Mouse (Mus musculus) neural tube, embryonic 15.5 days (tissue): ENCODE measurements around the gene Oxgr1. TPM values are rescaled to one million over a fixed set of nuclear protein-coding genes. Genes with fewer than 3 reads are reported as not detected.

Experiments
- ATAC-seq: fragments of 200-750 bp; cut with Nextera tagmentation; 2 replicates; pipeline ENCODE4 v1.8.0; 2017; ENCODE audit warnings: mild to moderate bottlenecking, moderate TSS enrichment, moderate library complexity; ENCODE audit not compliant: low FRiP score
- H3K27ac ChIP-seq: fragments of 300-500 bp; sonication (generic); replicated peaks from 2 replicates; pipeline ENCODE4 v1.5.1; 2015; ENCODE audit warnings: mild to moderate bottlenecking, inconsistent platforms
- H3K27me3 ChIP-seq: fragments of 300-500 bp; sonication (generic); replicated peaks from 2 replicates; pipeline ENCODE4 v1.6.1; 2015; ENCODE audit warnings: inconsistent platforms
- H3K36me3 ChIP-seq: fragments of 300-500 bp; sonication (generic); 2 replicates; pipeline ENCODE4 v1.6.1; 2015; ENCODE audit warnings: inconsistent platforms
- H3K4me1 ChIP-seq: fragments of 300-500 bp; sonication (generic); 2 replicates; pipeline ENCODE4 v1.6.1; 2015; ENCODE audit warnings: inconsistent platforms
- H3K4me2 ChIP-seq: fragments of 300-500 bp; sonication (generic); 2 replicates; pipeline ENCODE4 v1.6.1; 2015; ENCODE audit warnings: inconsistent platforms, mild to moderate bottlenecking, moderate library complexity
- H3K4me3 ChIP-seq: fragments of 300-500 bp; sonication (generic); replicated peaks from 2 replicates; pipeline ENCODE4 v1.5.1; 2015; ENCODE audit warnings: mild to moderate bottlenecking, inconsistent platforms
- H3K9ac ChIP-seq: fragments of 300-500 bp; sonication (generic); replicated peaks from 2 replicates; pipeline ENCODE4 v1.6.1; 2015; ENCODE audit warnings: mild to moderate bottlenecking, inconsistent platforms
- H3K9me3 ChIP-seq: fragments of 300-500 bp; sonication (generic); replicated peaks from 2 replicates; pipeline ENCODE4 v1.6.1; 2016; ENCODE audit warnings: inconsistent platforms
- WGBS: fragments of 180-500 bp; shearing (Covaris S2); methylation state at CpG from one replicate; pipeline ENCODE4 v1.1.7; 2015; ENCODE audit warnings: mixed read lengths; 5-methylcytosine and 5-hydroxymethylcytosine counted together
- polyA plus RNA-seq: library from polyadenylated mRNA; unstranded; fragments of >200 nt; fragmentation: Nextera tagmentation; extraction: Ambion mirVana; gene quantifications from 2 replicates; pipeline ENCODE4 v1.2.1, GENCODE M21; 2015

The Oxgr1 gene
- polyA plus RNA-seq = not detected in 2 replicates

GRCm38 (mm10) chr14:120042187-120042820 lies at the start of gene Oxgr1:
Gene Oxgr1 (minus strand): TSS chr14:120042435.
- Histone ChIP-seq H3K27ac (no peak within 1 kb of the TSS), H3K4me2 (no peak within 1 kb of the TSS), H3K9ac (no peak within 1 kb of the TSS), H3K36me3 (no peaks in the 10 kb centered on the region), H3K9me3 (no peaks in the 10 kb centered on the region), H3K27me3 (no peaks in the 10 kb centered on the region), H3K4me1 (no peaks in the 10 kb centered on the region), H3K4me3 (no peak within 1 kb of the TSS)
- ATAC-seq = no peak
- WGBS = 92% methylated on average over 17 of the region's 17 CpGs

DNA sequence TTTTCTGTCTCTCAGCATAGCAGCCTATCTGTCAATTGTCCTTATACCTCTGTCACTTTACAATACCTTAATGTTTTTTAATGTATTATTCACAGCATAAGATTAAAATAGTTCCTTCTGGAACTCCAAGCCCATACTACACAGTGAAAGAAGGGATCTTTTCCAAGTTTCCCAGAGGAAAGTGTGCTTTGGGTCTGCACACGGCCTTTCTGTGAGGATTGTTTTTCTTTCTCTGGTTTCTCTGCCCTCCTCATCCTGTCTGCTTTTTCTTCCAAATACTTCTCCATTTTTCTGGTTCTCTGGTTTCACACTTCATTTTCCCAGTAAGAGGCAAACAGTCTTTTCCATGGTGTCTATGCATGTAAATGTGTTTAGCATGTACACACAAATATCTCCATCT lies 48.2 kb upstream of the Oxgr1 start:
- Histone ChIP-seq H3K9me3 (no peaks in the 10 kb centered on the region), H3K27me3 (no peaks in the 10 kb centered on the region), H3K4me3 (no peak overlapping the region), H3K9ac (no peak overlapping the region), H3K27ac (no peak overlapping the region), H3K4me1 (no peaks in the 10 kb centered on the region), H3K4me2 (no peak overlapping the region), H3K36me3 (no peaks in the 10 kb centered on the region)
- ATAC-seq = no peak
- WGBS = 63% methylated on average over 1 of the region's 1 CpGs

DNA sequence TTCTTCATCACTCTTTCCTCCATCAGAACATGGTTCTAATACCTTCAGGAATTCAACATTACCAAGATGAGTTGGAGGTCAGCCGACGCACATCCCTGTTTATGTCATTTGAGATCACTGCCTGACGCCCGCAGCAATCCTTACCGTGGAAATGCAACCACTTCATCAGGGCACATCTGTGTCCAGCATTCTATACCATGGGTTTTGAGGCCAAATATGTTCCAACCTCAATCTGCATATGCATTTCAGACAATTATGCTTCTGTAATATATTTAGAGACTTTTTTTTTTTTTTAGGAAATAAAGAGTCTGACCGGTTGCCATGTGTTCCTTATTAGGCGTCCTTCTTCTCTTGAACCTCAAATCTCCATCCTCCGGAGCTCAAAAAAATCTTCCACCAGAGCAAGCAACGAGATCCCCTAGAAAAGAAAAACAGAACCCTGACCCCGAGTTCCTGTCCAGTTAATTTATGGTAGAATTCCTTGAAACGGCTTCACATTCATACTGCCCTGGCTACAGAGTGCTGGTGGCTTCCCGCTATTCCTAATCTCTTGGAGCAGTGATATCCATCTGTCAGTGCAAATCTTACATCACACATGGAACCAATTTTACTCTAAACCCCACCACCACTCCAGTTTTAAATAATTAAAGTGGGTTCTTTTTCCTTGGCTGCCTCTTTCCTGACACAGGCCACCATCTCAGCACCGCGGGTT lies 47.6 kb upstream of the Oxgr1 start:
- no peak for ATAC-seq
- Histone ChIP-seq H3K4me1 (no peaks in the 10 kb centered on the region), H3K9ac (no peak overlapping the region), H3K4me3 (no peak overlapping the region), H3K36me3 (no peaks in the 10 kb centered on the region), H3K27ac (no peak overlapping the region), H3K27me3 (no peaks in the 10 kb centered on the region), H3K9me3 (no peaks in the 10 kb centered on the region), H3K4me2 (no peak overlapping the region)
- 76% methylated on average over 14 of the region's 14 CpGs for WGBS

GRCm38 (mm10) chr14:120089006-120089648 lies 46.9 kb upstream of the Oxgr1 start:
- Histone ChIP-seq H3K4me3 (no peak overlapping the region), H3K9ac (no peak overlapping the region), H3K27ac (no peak overlapping the region), H3K4me2 (no peak overlapping the region), H3K36me3 (no peaks in the 10 kb centered on the region), H3K4me1 (no peaks in the 10 kb centered on the region), H3K27me3 (no peaks in the 10 kb centered on the region), H3K9me3 (no peaks in the 10 kb centered on the region)
- WGBS = 80% methylated on average over 7 of the region's 7 CpGs
- no peak for ATAC-seq

DNA sequence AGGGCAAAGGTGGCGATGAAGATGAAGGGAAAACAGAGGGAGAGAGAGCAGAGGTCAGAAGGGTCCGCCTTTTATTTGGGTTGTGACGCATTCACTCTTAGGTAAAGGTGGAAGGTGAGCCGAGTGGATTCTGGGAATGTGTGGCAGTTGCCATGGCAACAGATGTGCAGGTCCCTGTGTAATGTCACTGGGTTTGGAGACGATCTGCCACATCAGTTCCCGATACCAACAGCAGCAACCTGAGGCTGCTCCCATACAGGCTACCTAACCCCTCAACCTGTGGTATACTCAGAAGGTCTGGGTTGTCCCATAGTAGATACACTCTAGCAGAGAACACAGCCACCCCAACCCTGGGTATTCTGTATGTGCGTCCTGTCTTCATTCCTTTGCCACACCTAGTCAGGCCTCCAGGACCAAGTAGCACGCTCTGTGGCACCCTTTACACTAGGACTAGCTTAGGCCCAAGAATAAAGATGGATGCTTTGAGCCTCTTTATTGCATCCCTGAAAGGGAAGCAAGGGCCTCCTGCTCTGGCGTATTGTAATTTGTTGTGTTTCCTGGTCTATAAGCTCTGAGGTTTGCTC lies 41.9 kb upstream of the Oxgr1 start:
- H3K27me3 ChIP-seq = no peaks in the 10 kb centered on the region
- no peak overlapping the region for H3K9ac ChIP-seq
- 81% methylated on average over 9 of the region's 9 CpGs for WGBS
- no peak overlapping the region for H3K27ac ChIP-seq
- no peak overlapping the region for H3K4me3 ChIP-seq
- no peak overlapping the region for H3K4me2 ChIP-seq
- no peaks in the 10 kb centered on the region for H3K9me3 ChIP-seq
- no peak for ATAC-seq
- H3K4me1 ChIP-seq = no peaks in the 10 kb centered on the region
- no peaks in the 10 kb centered on the region for H3K36me3 ChIP-seq

GRCm38 (mm10) chr14:120076192-120076591 lies 34.0 kb upstream of the Oxgr1 start:
- Histone ChIP-seq H3K9me3 (no peaks in the 10 kb centered on the region), H3K27ac (no peak overlapping the region), H3K4me1 (no peaks in the 10 kb centered on the region), H3K9ac (no peak overlapping the region), H3K27me3 (no peaks in the 10 kb centered on the region), H3K4me2 (no peak overlapping the region), H3K36me3 (no peaks in the 10 kb centered on the region), H3K4me3 (no peak overlapping the region)
- ATAC-seq = no peak
- WGBS = 73% methylated on average over 2 of the region's 2 CpGs

- Histone ChIP-seq H3K9me3 (no peaks in the 10 kb centered on the region), H3K27me3 (no peaks in the 10 kb centered on the region), H3K27ac (no peak overlapping the region), H3K4me3 (no peak overlapping the region), H3K36me3 (no peaks in the 10 kb centered on the region), H3K9ac (no peak overlapping the region), H3K4me1 (no peaks in the 10 kb centered on the region), H3K4me2 (no peak overlapping the region)
- ATAC-seq = no peak
- WGBS = 83% methylated on average over 5 of the region's 5 CpGs
Observed at GRCm38 (mm10) chr14:120075746-120076145, 33.5 kb upstream of the Oxgr1 start.

DNA sequence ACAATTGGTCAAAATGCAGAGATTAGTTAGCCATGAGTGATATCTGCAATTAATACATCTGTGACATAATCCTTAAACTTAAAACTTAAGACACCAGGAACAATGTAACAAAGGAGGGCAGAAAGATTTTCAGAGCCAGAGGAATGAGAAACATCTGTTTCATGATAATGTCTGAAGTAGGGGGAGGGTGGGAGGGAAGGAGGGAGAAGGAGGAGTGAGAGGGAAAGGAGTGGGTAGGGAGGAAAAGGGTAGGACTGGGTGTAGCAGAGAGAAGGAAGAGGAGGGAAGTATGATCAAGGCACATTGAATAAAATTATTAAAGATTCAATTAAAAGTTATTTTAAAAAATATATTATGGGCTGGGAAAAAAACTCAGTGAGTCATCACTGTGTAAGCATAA lies 32.0 kb upstream of the Oxgr1 start:
- Histone ChIP-seq H3K27me3 (no peaks in the 10 kb centered on the region), H3K36me3 (no peaks in the 10 kb centered on the region), H3K27ac (no peak overlapping the region), H3K9me3 (no peaks in the 10 kb centered on the region), H3K4me1 (no peaks in the 10 kb centered on the region), H3K4me2 (no peak overlapping the region), H3K9ac (no peak overlapping the region), H3K4me3 (no peak overlapping the region)
- ATAC-seq = no peak

GRCm38 (mm10) chr14:120061096-120061495 lies 18.9 kb upstream of the Oxgr1 start:
- H3K4me1 ChIP-seq = no peaks in the 10 kb centered on the region
- H3K4me3 ChIP-seq = no peak overlapping the region
- no peak overlapping the region for H3K27ac ChIP-seq
- no peak for ATAC-seq
- no peaks in the 10 kb centered on the region for H3K27me3 ChIP-seq
- 67% methylated on average over 9 of the region's 9 CpGs for WGBS
- H3K9ac ChIP-seq = no peak overlapping the region
- no peak overlapping the region for H3K4me2 ChIP-seq
- no peaks in the 10 kb centered on the region for H3K9me3 ChIP-seq
- H3K36me3 ChIP-seq = no peaks in the 10 kb centered on the region

GRCm38 (mm10) chr14:120033454-120033853 lies 8.8 kb downstream of the Oxgr1 start:
- Histone ChIP-seq H3K4me1 (no peaks in the 10 kb centered on the region), H3K27ac (no peak overlapping the region), H3K4me2 (no peak overlapping the region), H3K9ac (no peak overlapping the region), H3K9me3 (no peaks in the 10 kb centered on the region), H3K4me3 (no peak overlapping the region), H3K36me3 (no peaks in the 10 kb centered on the region), H3K27me3 (no peaks in the 10 kb centered on the region)
- 4% methylated on average over 1 of the region's 1 CpGs for WGBS
- no peak for ATAC-seq

GRCm38 (mm10) chr14:120019948-120020347 lies 22.3 kb downstream of the Oxgr1 start:
- H3K27me3 ChIP-seq = no peaks in the 10 kb centered on the region
- H3K4me1 ChIP-seq = no peaks in the 10 kb centered on the region
- H3K36me3 ChIP-seq = no peaks in the 10 kb centered on the region
- H3K27ac ChIP-seq = no peak overlapping the region
- WGBS = 85% methylated on average over 2 of the region's 2 CpGs
- no peak overlapping the region for H3K9ac ChIP-seq
- no peaks in the 10 kb centered on the region for H3K9me3 ChIP-seq
- no peak overlapping the region for H3K4me3 ChIP-seq
- no peak overlapping the region for H3K4me2 ChIP-seq
- ATAC-seq = no peak
